Mouse (Mus musculus): ENCODE measurements around the gene A930017K11Rik. TPM values are rescaled to one million over a fixed set of nuclear protein-coding genes. Genes with fewer than 3 reads are reported as not detected.

The A930017K11Rik gene
- total RNA-seq, 2 experiments from 2014 or later, result 0.41 to 0.64 TPM

GRCm38 (mm10) chr17:25970954-25971707, 18.8 kb upstream of the A930017K11Rik start:
- TF ChIP-seq CTCF (conservative IDR thresholded peaks at IDR 0.05), result no peak
- 0 out of 2 replicates have a peak overlapping the region, but pooled peaks have one; percentile 3 for H3K4me3 ChIP-seq
- peak overlapping the region; percentile 59 for H3K27ac ChIP-seq
- no peak for DNase-seq (ENCODE audit: low spot score in 2 of 2)

GRCm38 (mm10) chr17:25970448-25970847, 18.1 kb upstream of the A930017K11Rik start:
- H3K4me3 ChIP-seq, result 0 out of 2 replicates have a peak overlapping the region, but pooled peaks have one; percentile 3
- TF ChIP-seq CTCF (conservative IDR thresholded peaks at IDR 0.05), result peak; percentile 60
- H3K27ac ChIP-seq, result peak overlapping the region; percentile 59; the same call in 1 of the 2 replicates
- DNase-seq (ENCODE audit: low spot score in 2 of 2), result no peak

GRCm38 (mm10) chr17:25968176-25968575, 15.8 kb upstream of the A930017K11Rik start:
- Histone ChIP-seq H3K27ac (no peak overlapping the region), H3K4me3 (no peak overlapping the region)
- no peak for TF ChIP-seq CTCF (conservative IDR thresholded peaks at IDR 0.05)
- no peak for DNase-seq (ENCODE audit: low spot score in 2 of 2)

DNA sequence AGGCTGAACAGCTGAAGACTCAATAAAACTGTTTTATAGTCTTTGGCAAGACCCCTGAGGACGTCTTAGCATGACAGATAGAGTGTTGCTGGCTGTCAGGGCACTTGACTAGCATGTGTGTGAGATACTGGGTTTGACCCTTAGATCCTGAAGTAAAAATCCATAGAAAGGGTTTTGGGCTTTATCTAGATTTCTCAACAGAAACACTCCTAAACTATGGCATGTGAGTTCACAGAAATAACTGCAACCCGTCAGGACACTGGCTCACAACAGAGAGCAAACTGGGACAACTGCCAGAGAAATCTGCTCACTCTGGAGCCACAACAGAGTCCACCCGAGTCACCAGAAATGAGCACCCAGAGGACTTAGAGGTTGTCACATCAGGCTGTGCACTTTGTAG, 15.3 kb upstream of the A930017K11Rik start:
- TF ChIP-seq CTCF (conservative IDR thresholded peaks at IDR 0.05), result no peak
- H3K4me3 ChIP-seq, result no peak overlapping the region
- H3K27ac ChIP-seq, result 0 out of 2 replicates have a peak overlapping the region, but pooled peaks have one; percentile 14
- no peak for DNase-seq (ENCODE audit: low spot score in 2 of 2)

DNA sequence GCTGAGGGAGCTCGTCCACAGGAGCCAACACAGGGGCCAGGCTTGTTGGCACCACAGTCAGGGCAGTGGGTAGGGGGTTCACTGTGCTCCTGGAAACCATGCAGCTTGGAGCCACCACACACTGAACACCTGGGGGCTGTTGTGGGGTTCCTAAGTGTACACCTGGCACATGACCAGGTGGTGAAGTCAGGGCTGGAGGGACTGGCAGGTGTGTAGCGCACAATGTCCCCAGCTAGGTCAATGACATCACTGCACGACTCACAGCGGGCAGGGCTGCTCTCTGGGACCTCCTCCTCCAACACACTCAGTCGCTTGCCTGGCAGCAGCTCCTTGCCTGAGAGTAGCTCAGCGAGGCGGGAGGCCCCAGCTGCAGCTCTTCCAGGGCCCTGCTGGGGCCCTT, 11.9 kb upstream of the A930017K11Rik start:
- DNase-seq (ENCODE audit: low spot score in 2 of 2), result no peak
- no peak for TF ChIP-seq CTCF (conservative IDR thresholded peaks at IDR 0.05)
- Histone ChIP-seq H3K4me3 (no peak overlapping the region), H3K27ac (0 out of 2 replicates have a peak overlapping the region, but pooled peaks have one; percentile 15)

GRCm38 (mm10) chr17:25962413-25962905, 10.1 kb upstream of the A930017K11Rik start:
- no peak overlapping the region for H3K27ac ChIP-seq
- DNase-seq (ENCODE audit: low spot score in 2 of 2), result no peak
- no peak for TF ChIP-seq CTCF (conservative IDR thresholded peaks at IDR 0.05)
- no peak overlapping the region for H3K4me3 ChIP-seq

DNA sequence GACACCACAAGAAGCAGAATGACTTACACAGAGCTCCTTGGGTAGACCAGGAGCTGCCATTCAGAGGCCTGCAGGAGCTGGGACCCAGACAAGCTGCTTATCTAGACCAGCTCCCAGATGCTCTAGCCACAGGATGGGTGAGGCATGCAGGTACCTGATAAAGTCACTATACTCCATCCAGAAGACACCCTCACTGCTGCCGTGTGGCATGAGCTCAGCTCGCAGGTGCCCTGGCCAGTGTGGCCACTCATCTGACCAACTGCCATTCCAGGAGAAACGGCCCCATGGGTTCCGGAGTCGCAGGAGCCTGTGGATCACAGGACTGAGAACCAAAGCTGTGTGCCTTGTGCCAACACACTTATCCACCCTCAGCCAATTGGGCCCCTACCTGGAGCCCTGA, 9.2 kb upstream of the A930017K11Rik start:
- Histone ChIP-seq H3K27ac (no peak overlapping the region), H3K4me3 (no peak overlapping the region)
- no peak for TF ChIP-seq CTCF (conservative IDR thresholded peaks at IDR 0.05)
- DNase-seq (ENCODE audit: low spot score in 2 of 2), result no peak

GRCm38 (mm10) chr17:25959630-25960467, 7.5 kb upstream of the A930017K11Rik start:
- TF ChIP-seq CTCF (conservative IDR thresholded peaks at IDR 0.05), result no peak
- Histone ChIP-seq H3K27ac (no peak overlapping the region), H3K4me3 (no peak overlapping the region)
- DNase-seq (ENCODE audit: low spot score in 2 of 2), result no peak

DNA sequence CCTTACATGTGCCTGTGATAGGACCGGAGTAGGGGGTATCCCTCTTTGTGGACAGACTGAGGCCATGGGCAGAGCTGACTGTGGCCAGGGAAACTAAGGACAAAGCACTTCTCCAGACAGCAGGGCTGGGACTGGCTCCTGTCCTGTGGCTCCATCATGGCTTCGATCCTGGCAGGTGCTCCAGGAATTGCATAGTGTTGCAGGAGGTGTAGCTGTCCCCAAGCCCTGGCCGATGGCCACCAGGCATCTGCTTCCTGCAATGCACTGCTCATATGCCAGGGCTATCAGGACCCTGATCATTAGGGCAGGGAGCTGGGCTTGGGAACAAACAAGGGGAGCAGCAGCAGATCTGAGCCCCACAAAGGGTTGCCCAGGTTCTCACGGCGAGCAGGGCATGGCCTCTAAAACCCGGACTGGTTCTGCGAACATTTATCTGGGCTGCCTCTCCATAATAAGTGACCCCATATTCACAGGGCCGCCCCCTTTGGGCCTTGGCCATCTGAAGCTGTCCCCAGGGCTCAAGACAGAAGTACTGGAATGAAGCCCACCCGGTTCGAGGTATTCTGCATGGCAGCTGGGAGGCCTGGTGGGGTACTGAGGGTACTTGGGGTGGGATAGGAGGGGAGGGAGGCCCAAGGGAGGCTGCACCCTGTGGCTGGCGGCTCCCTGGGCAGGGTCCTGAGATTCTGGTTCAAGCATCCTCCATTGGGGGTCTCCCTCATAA, 6.6 kb upstream of the A930017K11Rik start:
- no peak overlapping the region for H3K27ac ChIP-seq
- DNase-seq (ENCODE audit: low spot score in 2 of 2), result no peak
- TF ChIP-seq CTCF (conservative IDR thresholded peaks at IDR 0.05), result no peak
- H3K4me3 ChIP-seq, result no peak overlapping the region

DNA sequence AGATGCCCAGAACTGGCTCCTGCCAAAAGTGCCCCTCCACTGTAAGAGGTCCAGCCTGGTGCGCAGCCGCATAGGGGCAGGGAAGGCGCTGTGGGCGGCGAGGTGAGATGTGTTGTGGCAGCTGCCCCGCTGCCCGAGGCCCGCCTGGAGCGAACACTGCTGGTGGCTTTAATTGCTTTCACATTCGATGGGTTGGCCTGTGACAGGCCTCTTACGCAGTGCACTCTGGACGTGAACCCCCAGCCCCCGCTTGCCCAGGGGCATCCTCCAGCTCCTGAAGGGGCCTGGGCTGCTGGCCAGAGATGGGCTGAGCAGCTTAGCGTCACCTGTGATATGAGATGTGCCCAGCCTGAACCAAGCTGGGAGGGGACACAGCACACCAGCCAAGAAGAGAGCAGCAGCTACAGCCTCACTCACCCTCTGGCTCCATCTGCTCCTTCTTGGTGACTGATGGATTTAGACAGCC, 5.3 kb upstream of the A930017K11Rik start:
- no peak for DNase-seq (ENCODE audit: low spot score in 2 of 2)
- Histone ChIP-seq H3K27ac (no peak overlapping the region), H3K4me3 (no peak overlapping the region)
- no peak for TF ChIP-seq CTCF (conservative IDR thresholded peaks at IDR 0.05)

DNA sequence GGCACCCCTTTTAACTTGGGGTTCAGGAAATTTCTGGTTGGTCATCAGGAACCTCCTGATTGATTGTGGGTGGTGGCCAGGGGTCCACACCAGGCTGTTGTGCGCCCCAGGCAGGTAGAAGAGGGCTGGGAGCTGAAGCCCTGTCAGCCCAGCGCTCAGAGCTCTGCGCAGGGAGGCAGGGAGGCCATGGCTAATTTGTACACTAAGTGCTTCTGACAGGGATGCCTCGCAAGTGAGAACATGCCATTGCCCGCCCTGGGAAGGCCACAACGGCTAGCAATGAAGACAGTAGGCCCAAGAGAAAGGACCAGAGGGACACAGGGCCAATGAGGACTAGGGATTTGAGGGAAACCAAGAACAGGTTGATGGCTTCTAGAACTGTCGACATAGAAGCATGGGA, 4.3 kb upstream of the A930017K11Rik start:
- no peak for TF ChIP-seq CTCF (conservative IDR thresholded peaks at IDR 0.05)
- no peak for DNase-seq (ENCODE audit: low spot score in 2 of 2)
- H3K27ac ChIP-seq, result no peak overlapping the region
- H3K4me3 ChIP-seq, result no peak overlapping the region

DNA sequence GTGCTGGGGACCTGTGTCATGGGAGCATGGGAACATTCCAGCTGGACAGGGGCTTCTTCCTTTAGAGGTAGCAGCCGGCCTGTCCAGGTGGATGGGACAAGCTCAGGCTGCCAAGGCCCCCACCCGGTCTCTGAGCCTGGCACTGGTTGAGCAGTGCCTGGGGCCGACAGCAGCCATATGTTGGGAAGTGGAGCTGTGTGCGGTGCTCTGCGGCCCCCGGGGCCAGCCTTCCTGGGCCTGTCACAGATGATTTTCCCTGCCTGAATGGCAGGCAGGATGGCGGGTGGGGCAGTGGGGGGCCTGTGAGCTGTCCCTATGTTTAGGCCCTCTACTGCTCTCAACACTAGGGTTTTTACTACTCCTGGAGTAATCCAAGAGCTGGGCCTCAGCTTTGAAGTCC, 3.8 kb upstream of the A930017K11Rik start:
- no peak for TF ChIP-seq CTCF (conservative IDR thresholded peaks at IDR 0.05)
- Histone ChIP-seq H3K4me3 (no peak overlapping the region), H3K27ac (no peak overlapping the region)
- DNase-seq (ENCODE audit: low spot score in 2 of 2), result no peak
